Mouse (Mus musculus) ES-Bruce4 (cell line): ENCODE results near the gene Mlh1. TPM values are rescaled to one million over a fixed set of nuclear protein-coding genes. Genes with fewer than 3 reads are reported as not detected.

Experiments
- H3K27ac ChIP-seq: 2 replicates; pipeline ENCODE4 v1.5.1; 2012; ENCODE audit warnings: low read length, inconsistent platforms; ENCODE audit not compliant: insufficient read depth
- H3K27me3 ChIP-seq: 2 replicates; pipeline ENCODE4 v1.6.1; 2012; ENCODE audit warnings: mild to moderate bottlenecking, low read length, inconsistent platforms; ENCODE audit not compliant: control insufficient read depth, poor library complexity, insufficient read depth, severe bottlenecking
- H3K36me3 ChIP-seq: 2 replicates; pipeline ENCODE4 v1.6.1; 2012; ENCODE audit warnings: inconsistent platforms, mild to moderate bottlenecking, low read length, moderate library complexity; ENCODE audit not compliant: control insufficient read depth, poor library complexity, insufficient read depth, severe bottlenecking
- H3K4me1 ChIP-seq: one replicate; pipeline ENCODE4 v1.8.1; 2011; ENCODE audit warnings: low read length; ENCODE audit not compliant: control insufficient read depth, insufficient read depth
- H3K4me3 ChIP-seq: 2 replicates; pipeline ENCODE4 v1.5.1; 2011; ENCODE audit warnings: low read depth, mild to moderate bottlenecking, low read length
- H3K9ac ChIP-seq: 2 replicates; pipeline ENCODE4 v1.6.1; 2012; ENCODE audit warnings: low read depth, mild to moderate bottlenecking, inconsistent platforms; ENCODE audit not compliant: poor library complexity, severe bottlenecking
- H3K9me3 ChIP-seq: replicated peaks from 2 replicates; pipeline ENCODE4 v1.6.1; 2012; ENCODE audit warnings: mild to moderate bottlenecking, low read length, inconsistent platforms; ENCODE audit not compliant: control insufficient read depth, poor library complexity, insufficient read depth, severe bottlenecking
- CTCF ChIP-seq: IDR thresholded peaks from one replicate; pipeline ENCODE4 v1.8.1; 2011; ENCODE audit warnings: low read depth, low read length
- EP300 ChIP-seq: IDR thresholded peaks from 2 replicates; pipeline ENCODE4 v1.6.1; 2011; ENCODE audit warnings: low read depth, low read length; ENCODE audit not compliant: insufficient read depth
- POLR2A ChIP-seq: IDR thresholded peaks from one replicate; pipeline ENCODE4 v1.8.1; 2011; ENCODE audit warnings: low read length; ENCODE audit not compliant: insufficient read depth
- polyA plus RNA-seq: library from polyadenylated mRNA; stranded (reverse); fragments of >200 nt; gene quantifications from 2 replicates; pipeline ENCODE4 v1.2.4, GENCODE M21; 2011; ENCODE audit warnings: low read depth; ENCODE audit not compliant: missing spikeins, insufficient read depth, insufficient read length

The Mlh1 gene
- polyA plus RNA-seq, 1 experiment: 73.9 TPM

GRCm38 (mm10) chr9:111289294-111289831, 17.8 kb upstream of the Mlh1 start:
- H3K9ac ChIP-seq: no peak overlapping the region
- H3K4me3 ChIP-seq: no peak overlapping the region
- no peak for TF ChIP-seq CTCF
- H3K9me3 ChIP-seq: no peaks in the 10 kb centered on the region
- peak overlapping the region; percentile 34 for H3K27ac ChIP-seq
- H3K27me3 ChIP-seq: no peaks in the 10 kb centered on the region
- peaks cover 2% of the 10 kb centered on the region for H3K4me1 ChIP-seq
- no peaks in the 10 kb centered on the region for H3K36me3 ChIP-seq

GRCm38 (mm10) chr9:111287956-111288355, 16.4 kb upstream of the Mlh1 start:
- Histone ChIP-seq H3K36me3 (no peaks in the 10 kb centered on the region), H3K27me3 (no peaks in the 10 kb centered on the region), H3K4me1 (peaks cover 2% of the 10 kb centered on the region), H3K4me3 (no peak overlapping the region), H3K9me3 (no peaks in the 10 kb centered on the region), H3K9ac (no peak overlapping the region), H3K27ac (no peak overlapping the region)
- no peak for TF ChIP-seq POLR2A
- no peak for TF ChIP-seq EP300
- TF ChIP-seq CTCF: no peak

GRCm38 (mm10) chr9:111286468-111286867, 14.9 kb upstream of the Mlh1 start:
- Histone ChIP-seq H3K4me1 (peaks cover 2% of the 10 kb centered on the region), H3K4me3 (no peak overlapping the region), H3K9me3 (no peaks in the 10 kb centered on the region), H3K27ac (no peak overlapping the region), H3K27me3 (no peaks in the 10 kb centered on the region), H3K9ac (no peak overlapping the region), H3K36me3 (no peaks in the 10 kb centered on the region)
- TF ChIP-seq CTCF: no peak
- TF ChIP-seq POLR2A: no peak
- TF ChIP-seq EP300: no peak

GRCm38 (mm10) chr9:111285676-111286075, 14.1 kb upstream of the Mlh1 start:
- no peaks in the 10 kb centered on the region for H3K27me3 ChIP-seq
- TF ChIP-seq EP300 (no peak), CTCF (no peak), POLR2A (no peak)
- no peaks in the 10 kb centered on the region for H3K36me3 ChIP-seq

GRCm38 (mm10) chr9:111285061-111285460, 13.5 kb upstream of the Mlh1 start:
- Histone ChIP-seq H3K36me3 (no peaks in the 10 kb centered on the region), H3K4me3 (no peak overlapping the region), H3K9me3 (no peaks in the 10 kb centered on the region), H3K27ac (no peak overlapping the region), H3K9ac (no peak overlapping the region), H3K4me1 (peaks cover 2% of the 10 kb centered on the region), H3K27me3 (no peaks in the 10 kb centered on the region)
- TF ChIP-seq POLR2A (no peak), CTCF (no peak), EP300 (no peak)

More at GRCm38 (mm10) chr9:111285676-111286075, 14.1 kb upstream of the Mlh1 start:
- no peak overlapping the region for H3K4me3 ChIP-seq
- no peaks in the 10 kb centered on the region for H3K9me3 ChIP-seq
- H3K27ac ChIP-seq: no peak overlapping the region
- no peak overlapping the region for H3K9ac ChIP-seq
- H3K4me1 ChIP-seq: peaks cover 2% of the 10 kb centered on the region

- Histone ChIP-seq H3K27ac (no peak overlapping the region), H3K4me3 (no peak overlapping the region), H3K27me3 (no peaks in the 10 kb centered on the region), H3K36me3 (peaks cover 17% of the 10 kb centered on the region), H3K4me1 (no peaks in the 10 kb centered on the region), H3K9ac (no peak overlapping the region), H3K9me3 (peaks cover 9% of the 10 kb centered on the region)
- no peak for TF ChIP-seq CTCF
- TF ChIP-seq POLR2A: no peak
- no peak for TF ChIP-seq EP300
Measured at GRCm38 (mm10) chr9:111275156-111275555, 3.6 kb upstream of the Mlh1 start.
